Mouse (Mus musculus) liver, embryonic 14.5 days (tissue): Measurements from ENCODE around the gene Atxn7l1.

ENCODE experiments used
- CTCF ChIP-seq: IDR thresholded peaks from 2 replicates; pipeline ENCODE4 v1.5.1; 2016; ENCODE audit warnings: antibody characterized with exemption, low read depth, control low read depth
- EP300 ChIP-seq: IDR thresholded peaks from 2 replicates; pipeline ENCODE4 v1.6.1; 2016; ENCODE audit warnings: antibody characterized with exemption, low read depth

- no peak for TF ChIP-seq CTCF
- no peak for TF ChIP-seq EP300
Observed at GRCm38 (mm10) chr12:33279159-33279558, 131.7 kb downstream of the Atxn7l1 start.
